Mouse (Mus musculus): Measurements from ENCODE around the gene Olfr317. TPM values are rescaled to one million over a fixed set of nuclear protein-coding genes. Genes with fewer than 3 reads are reported as not detected.
"Not testable (repeated sequence)": the region's sequence is repeated elsewhere in the genome, so short reads cannot be mapped to it uniquely, and the experiment has no call there.

Olfr317 gene
- polyA plus RNA-seq (2012): not detected in 2 replicates

DNA sequence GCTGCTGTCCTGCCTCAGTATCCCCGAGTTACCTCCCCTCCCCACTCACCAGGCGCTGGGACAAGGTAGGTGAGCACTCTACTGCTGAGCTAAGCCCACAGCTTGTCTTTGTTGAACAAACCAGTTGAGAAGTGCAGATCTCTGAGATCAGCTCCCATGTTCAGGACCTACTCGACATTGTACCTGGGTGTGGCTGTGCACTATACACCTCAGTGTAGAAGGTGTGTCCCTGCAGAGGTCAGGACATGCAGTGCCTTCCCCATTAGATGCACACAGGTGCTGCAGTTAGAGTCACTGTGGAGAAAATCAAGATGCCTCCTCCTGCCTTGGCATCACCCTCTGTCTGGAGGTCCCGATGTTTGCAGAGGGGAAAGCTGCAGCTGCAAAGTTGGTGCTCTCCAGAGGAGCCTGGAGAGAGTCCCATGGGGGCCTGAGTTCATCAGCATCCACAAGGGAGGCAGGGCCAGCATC, at the start of gene Olfr317:
Gene Olfr317, minus strand, starts transcription at position 421 of the 471 bp plus-strand sequence.
- Histone ChIP-seq H3K36me3 (ENCODE audit: control insufficient read depth) (no peaks in the 10 kb centered on the region), H3K4me3 (replicated peaks) (no peak within 1 kb of the TSS), H3K9me3 (ENCODE audit: control insufficient read depth, low read length) (no peaks in the 10 kb centered on the region), H3K4me1 (ENCODE audit: control insufficient read depth) (no peaks in the 10 kb centered on the region), H3K27me3 (ENCODE audit: control insufficient read depth) (no peaks in the 10 kb centered on the region)
- no peak for TF ChIP-seq TAL1 (IDR thresholded peaks at IDR 0.05; ENCODE audit: low read length)
- TF ChIP-seq GATA1 (IDR thresholded peaks at IDR 0.05; ENCODE audit: low read length): no peak

DNA sequence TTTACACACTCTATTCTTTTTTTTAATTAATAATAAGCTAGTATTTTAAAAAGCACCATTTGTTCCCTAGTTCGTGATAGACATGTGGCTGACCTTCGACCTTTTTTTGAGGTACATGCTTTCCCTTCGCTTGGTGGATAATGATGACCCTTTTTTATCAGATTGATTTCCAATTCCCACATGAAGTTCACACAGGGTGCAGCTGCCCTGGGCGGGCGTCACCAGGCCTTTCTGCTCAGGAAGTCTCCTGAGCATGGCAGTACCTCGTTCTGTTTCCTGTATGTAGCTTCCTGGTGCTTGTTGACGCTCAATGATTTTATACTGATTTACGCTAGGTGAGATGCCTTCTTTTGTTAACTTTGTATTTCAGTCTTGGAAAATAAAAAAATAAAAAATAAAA, 49.3 kb upstream of the Olfr317 start:
- H3K36me3 ChIP-seq (ENCODE audit: control insufficient read depth): no peaks in the 10 kb centered on the region
- TF ChIP-seq TAL1 (IDR thresholded peaks at IDR 0.05; ENCODE audit: low read length) (no peak), GATA1 (IDR thresholded peaks at IDR 0.05; ENCODE audit: low read length) (no peak)
- no peaks in the 10 kb centered on the region for H3K27me3 ChIP-seq (ENCODE audit: control insufficient read depth)
- H3K9me3 ChIP-seq (ENCODE audit: control insufficient read depth, low read length): no peaks in the 10 kb centered on the region
- H3K4me3 ChIP-seq (replicated peaks): no peak overlapping the region
- H3K4me1 ChIP-seq (ENCODE audit: control insufficient read depth): peaks cover 3% of the 10 kb centered on the region

DNA sequence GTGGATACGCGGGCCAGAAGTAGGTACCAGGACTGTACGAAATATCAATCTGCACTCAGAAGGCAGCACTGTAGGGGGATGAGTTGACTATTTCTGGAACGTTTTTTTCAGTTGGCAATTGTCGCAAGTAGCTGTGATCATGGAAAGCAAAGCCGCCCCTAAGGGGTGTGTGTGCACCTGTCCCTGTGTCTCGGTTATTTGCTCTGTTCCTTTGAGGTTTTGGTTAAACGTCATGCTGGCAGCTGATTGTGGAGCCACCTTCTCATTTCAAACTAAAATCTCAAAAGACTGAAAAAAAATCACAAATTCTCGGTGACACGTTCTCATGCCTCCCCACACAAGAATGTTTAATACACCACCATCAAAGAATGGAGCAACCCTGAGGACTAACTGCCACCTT, 48.6 kb upstream of the Olfr317 start:
- no peak for TF ChIP-seq GATA1 (IDR thresholded peaks at IDR 0.05; ENCODE audit: low read length)
- no peak for TF ChIP-seq TAL1 (IDR thresholded peaks at IDR 0.05; ENCODE audit: low read length)
- peaks cover 3% of the 10 kb centered on the region for H3K4me1 ChIP-seq (ENCODE audit: control insufficient read depth)
- H3K27me3 ChIP-seq (ENCODE audit: control insufficient read depth): no peaks in the 10 kb centered on the region
- no peaks in the 10 kb centered on the region for H3K9me3 ChIP-seq (ENCODE audit: control insufficient read depth, low read length)
- H3K4me3 ChIP-seq (replicated peaks): no peak overlapping the region
- no peaks in the 10 kb centered on the region for H3K36me3 ChIP-seq (ENCODE audit: control insufficient read depth)

DNA sequence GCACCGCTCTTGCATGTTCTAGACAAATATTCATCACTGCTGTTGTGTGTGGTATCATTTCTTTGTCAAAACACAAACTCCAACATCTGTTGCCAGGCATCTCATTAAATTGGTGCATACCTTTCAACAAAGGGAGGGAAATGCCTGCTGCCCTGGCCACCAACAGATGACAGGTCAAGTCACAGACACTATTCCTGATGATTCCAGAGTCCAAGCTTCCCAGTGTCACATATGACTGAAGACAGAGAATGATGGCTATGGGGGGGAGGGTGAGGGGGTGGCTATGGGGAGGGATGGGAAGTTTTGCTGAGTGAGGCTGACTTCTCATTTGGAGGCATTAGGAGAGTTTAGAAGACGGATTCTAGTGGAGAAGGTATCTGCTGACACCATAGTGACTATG, 45.2 kb upstream of the Olfr317 start:
- no peaks in the 10 kb centered on the region for H3K4me1 ChIP-seq (ENCODE audit: control insufficient read depth)
- no peaks in the 10 kb centered on the region for H3K36me3 ChIP-seq (ENCODE audit: control insufficient read depth)
- H3K27me3 ChIP-seq (ENCODE audit: control insufficient read depth): no peaks in the 10 kb centered on the region
- H3K4me3 ChIP-seq (replicated peaks): no peak overlapping the region
- TF ChIP-seq TAL1 (IDR thresholded peaks at IDR 0.05; ENCODE audit: low read length): no peak
- TF ChIP-seq GATA1 (IDR thresholded peaks at IDR 0.05; ENCODE audit: low read length): no peak
- no peaks in the 10 kb centered on the region for H3K9me3 ChIP-seq (ENCODE audit: control insufficient read depth, low read length)

DNA sequence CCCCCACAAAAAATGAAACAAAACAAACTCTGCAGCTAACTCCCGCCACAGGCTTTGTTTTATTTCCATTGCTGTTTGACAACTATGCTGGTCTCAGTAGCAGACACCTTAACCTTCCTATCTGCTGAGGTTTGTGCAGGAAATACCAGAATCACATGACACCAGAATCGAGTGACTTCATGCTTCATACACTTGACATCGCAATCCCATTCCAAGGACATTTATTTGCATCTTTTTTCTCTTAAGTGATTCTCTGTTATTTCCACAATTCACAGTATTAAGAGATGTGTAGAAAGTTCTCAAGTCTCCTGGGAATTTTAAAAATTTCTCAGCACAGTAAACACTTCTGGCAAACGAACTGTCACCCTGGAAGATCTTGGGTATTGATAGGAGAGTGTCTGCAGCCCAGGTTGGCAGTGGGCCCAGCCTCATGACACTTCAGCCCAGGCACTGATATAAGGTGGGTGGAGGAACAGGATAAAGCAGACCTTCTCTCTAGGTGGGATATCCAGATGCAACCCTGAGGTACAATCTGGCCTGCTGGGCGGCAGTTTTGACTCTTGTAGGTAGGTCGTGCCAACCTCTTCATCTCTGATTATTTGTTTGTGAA, 43.6 kb upstream of the Olfr317 start, which contains the start of gene Olfr314:
Gene Olfr314, plus strand, starts transcription at position 473 of the 610 bp plus-strand sequence.
- TF ChIP-seq TAL1 (IDR thresholded peaks at IDR 0.05; ENCODE audit: low read length) (no peak), GATA1 (IDR thresholded peaks at IDR 0.05; ENCODE audit: low read length) (no peak)
- Histone ChIP-seq H3K27me3 (ENCODE audit: control insufficient read depth) (no peaks in the 10 kb centered on the region), H3K4me3 (replicated peaks) (no peak within 1 kb of the TSS), H3K36me3 (ENCODE audit: control insufficient read depth) (no peaks in the 10 kb centered on the region), H3K4me1 (ENCODE audit: control insufficient read depth) (no peaks in the 10 kb centered on the region), H3K9me3 (ENCODE audit: control insufficient read depth, low read length) (no peaks in the 10 kb centered on the region)

DNA sequence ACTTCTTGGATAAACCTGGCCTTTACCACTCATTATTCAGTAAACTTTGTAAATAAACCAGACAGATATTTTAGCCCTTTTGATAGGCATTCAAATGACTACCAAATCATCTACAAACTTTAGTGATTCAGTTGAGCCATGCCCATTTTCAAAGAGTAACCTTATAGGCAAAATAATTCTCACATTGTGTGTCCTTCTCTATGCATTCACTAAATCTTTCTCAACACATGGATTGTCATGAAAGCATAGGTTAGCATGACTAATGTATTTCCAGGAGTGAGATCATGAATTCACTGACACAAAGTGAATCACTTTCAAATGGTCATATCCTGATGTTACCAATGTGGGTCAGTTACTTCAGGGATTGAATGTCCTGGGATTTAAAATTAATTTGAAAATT, 33.9 kb upstream of the Olfr317 start, which contains the start of gene Olfr315:
Gene Olfr315, plus strand, starts transcription at position 301 of the 400 bp plus-strand sequence.
- Histone ChIP-seq H3K4me1 (ENCODE audit: control insufficient read depth) (no peaks in the 10 kb centered on the region), H3K9me3 (ENCODE audit: control insufficient read depth, low read length) (no peaks in the 10 kb centered on the region), H3K27me3 (ENCODE audit: control insufficient read depth) (no peaks in the 10 kb centered on the region), H3K4me3 (replicated peaks) (no peak within 1 kb of the TSS), H3K36me3 (ENCODE audit: control insufficient read depth) (no peaks in the 10 kb centered on the region)
- TF ChIP-seq TAL1 (IDR thresholded peaks at IDR 0.05; ENCODE audit: low read length): no peak
- no peak for TF ChIP-seq GATA1 (IDR thresholded peaks at IDR 0.05; ENCODE audit: low read length)

DNA sequence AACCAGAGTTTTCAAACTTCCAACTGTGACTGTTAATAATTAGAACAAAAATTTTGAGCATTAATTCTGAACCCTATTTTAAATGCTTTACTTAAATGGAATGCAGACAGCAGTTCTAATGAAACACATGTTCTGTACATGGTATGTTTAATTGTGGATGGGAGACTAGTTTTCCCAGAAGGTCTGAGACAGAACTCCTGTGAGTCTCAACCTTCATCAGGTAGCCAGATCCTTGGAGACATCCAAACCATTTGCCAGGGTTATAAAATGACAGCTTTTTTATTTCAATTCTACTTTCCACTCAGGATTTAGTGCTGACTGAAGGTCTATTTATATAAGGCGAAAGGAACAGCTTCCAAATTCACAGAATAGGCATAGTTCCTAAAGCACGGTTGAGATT, 13.4 kb upstream of the Olfr317 start, which contains the start of gene Olfr316:
Gene Olfr316, plus strand, starts transcription at position 301 of the 400 bp plus-strand sequence.
- Histone ChIP-seq H3K4me1 (ENCODE audit: control insufficient read depth) (no peaks in the 10 kb centered on the region), H3K36me3 (ENCODE audit: control insufficient read depth) (no peaks in the 10 kb centered on the region), H3K9me3 (ENCODE audit: control insufficient read depth, low read length) (no peaks in the 10 kb centered on the region), H3K27me3 (ENCODE audit: control insufficient read depth) (no peaks in the 10 kb centered on the region), H3K4me3 (replicated peaks) (no peak within 1 kb of the TSS)
- TF ChIP-seq TAL1 (IDR thresholded peaks at IDR 0.05; ENCODE audit: low read length) (no peak), GATA1 (IDR thresholded peaks at IDR 0.05; ENCODE audit: low read length) (no peak)

DNA sequence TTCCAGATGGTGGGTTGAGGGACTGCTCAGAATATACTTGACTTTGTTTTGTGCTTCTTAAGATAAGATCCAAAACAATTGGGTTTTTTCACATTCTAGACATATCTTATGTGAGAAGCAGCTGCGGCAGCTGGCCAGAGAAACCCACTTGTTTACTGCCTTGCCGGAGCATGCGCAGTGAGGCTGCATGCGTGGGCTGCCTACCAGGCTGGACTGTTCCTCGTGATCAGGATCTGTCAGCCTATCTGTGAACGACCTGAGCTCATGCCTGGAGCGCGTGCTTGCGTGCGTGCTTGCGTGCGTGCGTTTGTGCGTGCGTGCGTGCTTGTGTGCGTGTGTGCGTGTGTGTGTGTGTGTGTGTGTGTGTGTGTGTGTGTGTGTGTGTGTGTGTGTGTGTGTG, 12.1 kb upstream of the Olfr317 start:
- H3K9me3 ChIP-seq (ENCODE audit: control insufficient read depth, low read length); H3K4me1 ChIP-seq (ENCODE audit: control insufficient read depth); H3K4me3 ChIP-seq (replicated peaks); H3K36me3 ChIP-seq (ENCODE audit: control insufficient read depth); H3K27me3 ChIP-seq (ENCODE audit: control insufficient read depth): not testable (repeated sequence)

DNA sequence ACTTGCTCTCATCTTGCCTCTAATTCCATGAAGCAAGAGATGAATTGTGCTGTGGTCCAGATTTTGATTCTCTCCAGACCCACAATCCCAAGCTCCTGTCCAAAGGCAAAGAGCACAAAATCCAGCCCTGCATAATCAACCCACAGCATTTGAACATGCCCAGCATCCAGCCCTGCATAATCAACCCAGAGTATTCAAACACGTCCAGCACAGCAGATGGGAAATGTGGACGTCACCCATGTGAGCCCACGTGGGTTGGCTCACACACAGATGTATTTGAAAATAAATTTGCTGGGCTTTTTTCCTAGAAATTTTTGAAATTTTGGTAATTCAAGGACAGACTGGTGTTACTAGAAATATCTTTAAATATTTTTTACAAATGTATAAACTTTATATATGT, 5.6 kb downstream of the Olfr317 start:
- Histone ChIP-seq H3K27me3 (ENCODE audit: control insufficient read depth) (no peaks in the 10 kb centered on the region), H3K4me1 (ENCODE audit: control insufficient read depth) (no peaks in the 10 kb centered on the region), H3K4me3 (replicated peaks) (no peak overlapping the region), H3K9me3 (ENCODE audit: control insufficient read depth, low read length) (no peaks in the 10 kb centered on the region), H3K36me3 (ENCODE audit: control insufficient read depth) (no peaks in the 10 kb centered on the region)
- TF ChIP-seq GATA1 (IDR thresholded peaks at IDR 0.05; ENCODE audit: low read length): no peak
- no peak for TF ChIP-seq TAL1 (IDR thresholded peaks at IDR 0.05; ENCODE audit: low read length)

DNA sequence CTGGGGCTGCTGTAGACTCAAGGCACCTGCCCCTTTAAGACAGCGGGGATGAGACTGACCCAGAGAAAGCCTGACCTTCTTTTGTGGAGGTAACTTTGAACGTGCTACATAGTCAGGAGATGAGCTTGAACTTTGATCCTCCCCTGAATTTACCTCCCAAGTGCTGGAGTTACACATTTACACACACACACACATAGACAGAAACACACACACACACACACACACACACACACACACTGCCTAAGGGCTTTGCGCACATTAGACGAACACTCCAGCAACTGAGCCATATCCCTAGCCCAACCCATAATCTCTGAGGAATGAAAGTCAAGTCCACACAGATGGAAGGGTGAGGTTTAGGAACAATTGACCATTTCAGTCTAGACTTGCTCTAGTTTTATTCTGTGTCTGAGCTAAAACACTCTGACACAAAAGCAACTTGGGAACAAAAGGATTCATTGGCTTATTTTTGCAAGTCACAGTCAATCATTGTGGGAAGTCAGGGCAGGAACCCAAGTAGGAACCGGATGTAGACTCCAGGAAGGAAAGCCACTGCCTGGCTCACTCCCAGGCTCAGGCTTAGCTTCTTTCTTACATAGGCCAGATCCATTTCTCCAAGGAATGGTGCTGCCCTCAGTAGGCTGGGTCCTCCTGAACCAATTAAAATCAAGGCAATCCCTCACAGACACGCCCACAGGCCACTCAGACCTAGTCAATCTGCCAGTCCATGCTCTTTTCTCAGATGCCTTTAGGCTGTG, 10.9 kb downstream of the Olfr317 start:
- H3K4me1 ChIP-seq (ENCODE audit: control insufficient read depth): not testable (repeated sequence)

More for the DNA sequence above, 10.9 kb downstream of the Olfr317 start:
- H3K27me3 ChIP-seq (ENCODE audit: control insufficient read depth); H3K4me3 ChIP-seq (replicated peaks); H3K36me3 ChIP-seq (ENCODE audit: control insufficient read depth); H3K9me3 ChIP-seq (ENCODE audit: control insufficient read depth, low read length): not testable (repeated sequence)

All from erythroblast, embryonic 14.5 days (primary cell).